Mouse (Mus musculus) adrenal gland, postnatal 36 days (tissue): Measurements from ENCODE around the gene Pax9. TPM values are rescaled to one million over a fixed set of nuclear protein-coding genes. Genes with fewer than 3 reads are reported as not detected.

Experiments
- DNase-seq, 2 experiments: peaks; one replicate each; pipeline ENCODE4 v3.0.0; 2021; ENCODE audit warnings: mixed read lengths in 1 of 2
- total RNA-seq, 2 experiments: library from RNA; stranded (reverse); gene quantifications; 2 replicates each; pipeline ENCODE4 v1.2.3; 2021

Pax9 gene
- total RNA-seq, 2 experiments from 2014 or later = 0.07 TPM; not detected in 1

GRCm38 (mm10) chr12:56697011-56697740, 5.6 kb downstream of the Pax9 start:
- DNase-seq = no peak

- DNase-seq = no peak
These were observed 6.2 kb downstream of the Pax9 start for GRCm38 (mm10) chr12:56697785-56698184.

- no peak for DNase-seq
These were observed 6.8 kb downstream of the Pax9 start for GRCm38 (mm10) chr12:56698191-56698980.

GRCm38 (mm10) chr12:56699351-56699750, 7.8 kb downstream of the Pax9 start:
- DNase-seq = no peak

DNA sequence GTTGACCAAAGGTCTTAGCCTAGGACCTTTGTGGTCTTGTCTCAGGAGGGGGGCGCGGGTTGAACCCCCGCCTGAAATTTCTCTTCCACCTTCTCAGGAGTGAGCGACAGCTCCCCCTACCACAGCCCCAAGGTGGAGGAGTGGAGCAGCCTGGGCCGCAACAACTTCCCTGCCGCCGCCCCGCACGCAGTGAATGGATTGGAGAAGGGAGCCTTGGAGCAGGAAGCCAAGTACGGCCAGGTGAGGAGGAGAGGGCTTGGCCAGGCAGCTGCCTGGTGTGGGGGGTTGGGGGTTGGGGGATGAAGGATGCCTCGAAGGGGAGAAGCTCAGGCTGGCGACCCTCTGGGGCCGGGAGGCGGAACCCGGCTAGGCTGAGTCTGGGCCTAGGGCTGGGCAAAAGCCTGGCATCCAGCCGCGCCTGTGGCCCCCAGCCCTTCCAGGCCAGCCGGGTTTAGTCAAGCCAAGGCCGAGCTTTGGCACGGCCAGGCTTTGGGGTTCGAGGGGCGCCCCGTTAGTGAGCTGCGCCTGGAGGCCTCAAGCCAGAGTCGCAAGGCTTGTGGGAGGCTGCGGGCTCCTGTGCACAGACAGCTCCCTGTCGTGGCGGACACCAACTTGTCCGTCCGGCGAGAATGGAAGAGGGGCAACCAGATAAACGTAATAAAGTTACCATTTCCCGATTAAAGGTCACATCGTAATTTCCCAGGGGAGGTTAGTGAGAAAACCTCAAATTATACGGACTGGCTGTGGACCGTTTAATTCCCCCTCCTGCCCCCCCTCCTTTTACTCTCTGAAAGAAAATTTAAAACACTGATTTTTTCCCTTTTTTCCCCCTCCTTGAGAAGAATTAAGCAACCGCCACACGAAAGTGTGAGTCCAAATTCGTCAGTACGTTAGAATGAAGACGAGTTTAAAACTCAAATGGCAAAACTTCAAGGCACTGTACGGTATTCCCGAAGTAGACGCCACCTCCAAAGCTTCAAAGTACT, 8.6 kb downstream of the Pax9 start:
- DNase-seq = no peak

DNA sequence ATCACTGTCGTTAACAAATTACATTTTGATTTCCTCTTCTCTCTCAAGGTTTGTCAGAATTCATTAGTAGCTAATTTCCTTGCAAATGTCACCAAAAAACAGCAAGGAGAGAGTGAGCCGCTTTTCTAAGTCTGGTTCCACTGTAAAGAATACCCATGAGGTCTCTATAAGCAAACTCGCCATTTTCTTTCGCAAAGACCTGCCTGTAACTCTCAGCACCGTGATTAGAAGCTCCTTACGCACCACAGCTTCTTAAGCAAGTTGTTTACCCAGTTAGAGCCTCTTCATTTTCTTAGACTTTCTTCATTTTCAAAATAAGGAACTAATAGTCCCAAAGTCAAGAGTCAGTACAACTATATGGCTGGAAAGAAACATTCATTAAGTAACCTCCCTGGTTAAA, 9.4 kb downstream of the Pax9 start:
- DNase-seq = no peak

DNA sequence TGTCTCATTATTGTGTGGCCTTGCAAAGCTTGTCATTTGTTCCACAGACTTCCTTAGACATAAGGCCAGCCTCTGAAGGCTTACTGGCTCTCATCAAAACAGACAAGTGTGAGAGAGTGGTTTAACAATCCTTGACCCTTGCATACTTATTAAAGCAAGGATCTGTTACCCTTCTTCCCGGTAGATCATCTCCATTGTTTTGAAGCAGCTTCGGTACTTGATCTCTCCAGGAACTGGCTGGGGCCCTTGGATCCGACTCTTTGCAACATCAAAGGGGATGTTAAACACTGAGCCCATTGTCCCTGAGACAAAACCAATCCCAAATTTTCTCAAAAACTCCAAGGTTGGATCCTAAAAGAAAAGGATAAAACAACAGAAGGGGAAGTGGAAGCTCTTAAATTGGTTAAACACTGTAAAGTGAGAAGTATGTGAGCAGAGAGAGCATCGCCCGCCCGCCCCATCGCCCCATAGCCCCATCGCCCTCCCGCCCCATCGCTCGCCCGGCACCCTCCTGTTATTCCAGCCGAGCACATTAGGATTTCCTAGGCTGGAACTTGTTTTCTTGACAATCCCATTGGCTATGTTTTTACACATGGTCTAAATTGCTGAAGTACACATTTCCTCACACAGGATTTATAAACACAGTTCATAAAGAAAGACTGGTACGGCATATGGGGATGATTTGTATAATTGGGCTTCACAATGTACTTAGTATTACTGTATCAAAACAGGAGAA, 26.6 kb downstream of the Pax9 start:
- no peak for DNase-seq

DNA sequence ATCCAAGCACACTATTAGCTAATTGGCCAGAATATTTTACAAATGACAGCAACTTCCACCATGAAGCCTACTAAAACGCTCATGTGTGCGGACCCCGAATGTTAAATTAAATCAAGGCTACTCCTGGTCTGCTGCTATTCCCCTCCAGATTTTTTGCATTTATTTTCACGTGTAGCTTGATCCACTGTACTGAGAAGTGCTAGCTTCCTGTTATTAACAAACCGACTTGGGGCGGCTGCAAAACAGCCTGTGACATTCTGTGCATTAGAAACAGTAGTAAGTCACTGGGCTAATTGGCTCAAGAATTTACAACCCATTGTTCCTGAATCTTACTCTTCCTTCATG, 27.1 kb downstream of the Pax9 start:
- no peak for DNase-seq

DNA sequence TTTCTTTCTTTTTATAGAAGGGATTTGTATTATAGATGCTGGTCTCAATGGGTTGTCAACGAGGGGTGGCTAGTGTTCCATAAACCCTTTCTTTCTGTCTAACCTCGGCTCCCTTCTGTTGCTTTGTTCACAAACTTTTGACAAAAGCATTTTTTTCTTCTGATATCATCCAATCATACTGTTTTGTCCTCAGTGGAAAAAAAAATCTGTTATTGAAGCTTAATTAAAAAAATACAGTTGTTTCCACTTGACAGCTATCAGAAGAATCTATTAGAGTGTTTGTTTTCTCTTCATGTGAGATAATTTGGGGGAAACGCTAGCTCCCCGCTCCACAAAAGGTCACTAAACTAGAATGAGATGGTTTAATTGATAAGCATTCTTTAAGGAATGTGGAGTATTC, 36.1 kb downstream of the Pax9 start:
- no peak for DNase-seq

DNA sequence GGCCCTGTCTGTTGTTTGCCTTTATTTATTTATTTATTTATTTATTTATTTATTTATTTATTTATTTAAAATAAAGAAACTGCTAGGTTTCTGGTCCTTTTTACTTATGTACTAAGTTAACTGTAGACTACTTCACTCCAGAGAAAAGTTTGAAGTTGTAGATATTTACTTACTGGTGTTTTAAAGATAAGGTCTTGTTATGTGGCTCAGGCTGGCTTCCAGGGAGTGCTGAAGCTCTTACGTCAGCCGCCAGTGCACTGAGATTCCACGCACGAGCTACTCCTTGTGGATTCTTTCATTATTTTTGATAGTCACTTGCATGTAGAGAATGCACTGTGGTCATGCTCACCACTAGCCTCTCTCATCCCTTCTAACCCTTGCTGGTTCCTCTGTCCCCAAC, 45.5 kb downstream of the Pax9 start:
- no peak for DNase-seq

Other genes with a start within 250 kb of the Pax9 start
- not detected for gene Nkx2-1, start 154.9 kb upstream of the Pax9 start, total RNA-seq
- under 1 TPM in 1 of 2 experiments, not detected in 1; 0.33 TPM for gene Nkx2-9, start 78.5 kb upstream of the Pax9 start, total RNA-seq